Mouse (Mus musculus) embryonic fibroblast, embryonic 13.5 days (primary cell): ENCODE data around the gene Usf2.

ENCODE experiments used
- CTCF ChIP-seq: IDR thresholded peaks from 2 replicates; pipeline ENCODE4 v1.5.1; 2011; ENCODE audit warnings: mild to moderate bottlenecking, control low read depth, low read length, moderate library complexity, borderline replicate concordance; ENCODE audit not compliant: insufficient read depth
- POLR2A ChIP-seq: IDR thresholded peaks from 2 replicates; pipeline ENCODE4 v1.6.1; 2011; ENCODE audit warnings: low read depth, mild to moderate bottlenecking, control low read depth, low read length, moderate library complexity

- no peak for TF ChIP-seq POLR2A
- TF ChIP-seq CTCF: no peak
These were observed 16.6 kb upstream of the Usf2 start, which contains the start of gene Lsr for GRCm38 (mm10) chr7:30973251-30973500.
